Mouse (Mus musculus) ES-Bruce4 (cell line): ENCODE data around the gene Mchr1. TPM values are rescaled to one million over a fixed set of nuclear protein-coding genes. Genes with fewer than 3 reads are reported as not detected.
A peak's percentile ranks its signal among the peaks of the same experiment; 100 is the strongest.

Experiments
- H3K27ac ChIP-seq: 2 replicates; pipeline ENCODE4 v1.5.1; 2012; ENCODE audit warnings: low read length, inconsistent platforms; ENCODE audit not compliant: insufficient read depth
- H3K27me3 ChIP-seq: 2 replicates; pipeline ENCODE4 v1.6.1; 2012; ENCODE audit warnings: mild to moderate bottlenecking, low read length, inconsistent platforms; ENCODE audit not compliant: control insufficient read depth, poor library complexity, insufficient read depth, severe bottlenecking
- H3K36me3 ChIP-seq: 2 replicates; pipeline ENCODE4 v1.6.1; 2012; ENCODE audit warnings: inconsistent platforms, mild to moderate bottlenecking, low read length, moderate library complexity; ENCODE audit not compliant: control insufficient read depth, poor library complexity, insufficient read depth, severe bottlenecking
- H3K4me1 ChIP-seq: one replicate; pipeline ENCODE4 v1.8.1; 2011; ENCODE audit warnings: low read length; ENCODE audit not compliant: control insufficient read depth, insufficient read depth
- H3K4me3 ChIP-seq: 2 replicates; pipeline ENCODE4 v1.5.1; 2011; ENCODE audit warnings: low read depth, mild to moderate bottlenecking, low read length
- H3K9ac ChIP-seq: 2 replicates; pipeline ENCODE4 v1.6.1; 2012; ENCODE audit warnings: low read depth, mild to moderate bottlenecking, inconsistent platforms; ENCODE audit not compliant: poor library complexity, severe bottlenecking
- H3K9me3 ChIP-seq: replicated peaks from 2 replicates; pipeline ENCODE4 v1.6.1; 2012; ENCODE audit warnings: mild to moderate bottlenecking, low read length, inconsistent platforms; ENCODE audit not compliant: control insufficient read depth, poor library complexity, insufficient read depth, severe bottlenecking
- CTCF ChIP-seq: IDR thresholded peaks from one replicate; pipeline ENCODE4 v1.8.1; 2011; ENCODE audit warnings: low read depth, low read length
- EP300 ChIP-seq: IDR thresholded peaks from 2 replicates; pipeline ENCODE4 v1.6.1; 2011; ENCODE audit warnings: low read depth, low read length; ENCODE audit not compliant: insufficient read depth
- POLR2A ChIP-seq: IDR thresholded peaks from one replicate; pipeline ENCODE4 v1.8.1; 2011; ENCODE audit warnings: low read length; ENCODE audit not compliant: insufficient read depth
- polyA plus RNA-seq: library from polyadenylated mRNA; stranded (reverse); fragments of >200 nt; gene quantifications from 2 replicates; pipeline ENCODE4 v1.2.4, GENCODE M21; 2011; ENCODE audit warnings: low read depth; ENCODE audit not compliant: missing spikeins, insufficient read depth, insufficient read length

Gene Mchr1
- polyA plus RNA-seq, 1 experiment: not detected

DNA sequence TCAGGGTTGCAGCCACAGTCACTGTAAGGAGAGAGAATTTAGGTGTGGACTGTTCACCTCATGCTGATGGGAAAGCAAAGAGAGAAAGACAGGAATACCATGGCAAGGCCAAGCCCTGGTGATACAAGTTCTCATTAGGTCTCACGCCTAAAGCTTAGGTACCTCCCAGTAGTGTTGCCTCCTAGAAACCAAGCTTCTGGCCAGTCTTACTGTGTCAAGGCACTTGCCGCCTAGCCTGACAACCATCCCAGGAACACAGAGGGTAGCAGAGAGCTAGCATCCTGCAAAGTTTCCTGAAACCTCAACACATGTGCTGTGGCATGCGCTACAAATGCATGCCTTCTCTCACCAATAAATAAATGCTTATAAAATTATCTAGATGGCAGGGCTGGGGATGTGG lies 11.6 kb downstream of the Mchr1 start:
- Histone ChIP-seq H3K9ac (no peak overlapping the region), H3K36me3 (no peaks in the 10 kb centered on the region), H3K4me3 (no peak overlapping the region), H3K27ac (no peak overlapping the region), H3K4me1 (no peaks in the 10 kb centered on the region), H3K27me3 (no peaks in the 10 kb centered on the region), H3K9me3 (no peaks in the 10 kb centered on the region)
- TF ChIP-seq EP300 (no peak), POLR2A (no peak), CTCF (no peak)

DNA sequence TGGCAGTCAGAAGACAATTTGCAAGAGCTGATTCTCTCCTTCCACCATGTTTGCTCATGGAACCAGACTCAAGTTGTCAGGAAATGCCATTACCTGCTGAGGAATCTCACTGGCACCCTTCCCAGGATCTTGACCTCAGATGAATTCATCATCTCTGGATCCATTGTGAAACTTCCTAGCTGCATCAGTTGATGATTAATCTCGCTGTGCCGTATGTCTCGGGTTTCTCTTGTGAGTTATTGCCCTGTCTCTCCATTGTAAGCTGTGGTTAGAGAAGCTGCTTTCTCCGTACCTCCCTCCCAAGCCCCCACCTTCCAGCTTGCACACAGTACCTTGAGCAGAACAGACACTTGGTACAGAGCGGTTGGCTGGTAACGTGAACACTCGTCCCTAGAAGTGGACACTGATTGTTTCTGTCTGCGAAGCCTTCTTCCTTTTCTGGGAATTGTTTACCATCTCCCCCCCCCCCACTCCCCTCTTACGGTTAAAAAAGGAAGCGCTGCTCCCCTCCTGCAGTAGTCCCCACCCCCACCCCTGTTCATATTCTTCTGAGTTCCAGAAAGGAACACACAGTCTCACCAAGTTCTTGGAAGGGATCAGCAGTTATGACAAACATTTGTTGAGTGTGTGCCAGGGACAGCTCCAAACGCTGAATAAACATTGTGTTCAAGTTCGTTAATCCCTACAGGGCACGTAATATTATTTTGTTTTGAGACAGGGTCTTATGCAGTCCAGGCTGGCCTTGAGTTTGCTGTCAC lies 12.5 kb downstream of the Mchr1 start:
- H3K4me3 ChIP-seq: no peak overlapping the region

GRCm38 (mm10) chr15:81248341-81248679 lies 13.0 kb downstream of the Mchr1 start:
- Histone ChIP-seq H3K4me1 (no peaks in the 10 kb centered on the region), H3K4me3 (no peak overlapping the region), H3K27ac (no peak overlapping the region), H3K36me3 (no peaks in the 10 kb centered on the region), H3K27me3 (no peaks in the 10 kb centered on the region), H3K9ac (no peak overlapping the region), H3K9me3 (no peaks in the 10 kb centered on the region)
- no peak for TF ChIP-seq CTCF

More for the DNA sequence above, 12.5 kb downstream of the Mchr1 start:
- TF ChIP-seq POLR2A: no peak
- no peak for TF ChIP-seq CTCF
- TF ChIP-seq EP300: no peak
- no peaks in the 10 kb centered on the region for H3K4me1 ChIP-seq
- H3K36me3 ChIP-seq: no peaks in the 10 kb centered on the region
- H3K27ac ChIP-seq: no peak overlapping the region
- H3K27me3 ChIP-seq: no peaks in the 10 kb centered on the region
- H3K9me3 ChIP-seq: no peaks in the 10 kb centered on the region
- no peak overlapping the region for H3K9ac ChIP-seq

- Histone ChIP-seq H3K36me3 (no peaks in the 10 kb centered on the region), H3K4me3 (no peak overlapping the region), H3K27me3 (no peaks in the 10 kb centered on the region), H3K9me3 (no peaks in the 10 kb centered on the region), H3K9ac (no peak overlapping the region), H3K4me1 (no peaks in the 10 kb centered on the region), H3K27ac (no peak overlapping the region)
- no peak for TF ChIP-seq EP300
- TF ChIP-seq CTCF: no peak
- TF ChIP-seq POLR2A: no peak
Measured at GRCm38 (mm10) chr15:81248951-81249579, 13.8 kb downstream of the Mchr1 start.

GRCm38 (mm10) chr15:81252626-81253174 lies 17.4 kb downstream of the Mchr1 start:
- TF ChIP-seq CTCF (no peak), EP300 (no peak), POLR2A (no peak)
- Histone ChIP-seq H3K9ac (no peak overlapping the region), H3K36me3 (no peaks in the 10 kb centered on the region), H3K27me3 (no peaks in the 10 kb centered on the region), H3K27ac (no peak overlapping the region), H3K4me3 (no peak overlapping the region), H3K4me1 (peaks cover 2% of the 10 kb centered on the region), H3K9me3 (no peaks in the 10 kb centered on the region)

GRCm38 (mm10) chr15:81253585-81253984 lies 18.3 kb downstream of the Mchr1 start:
- no peaks in the 10 kb centered on the region for H3K27me3 ChIP-seq
- peaks cover 2% of the 10 kb centered on the region for H3K4me1 ChIP-seq
- H3K27ac ChIP-seq: no peak overlapping the region
- H3K36me3 ChIP-seq: no peaks in the 10 kb centered on the region
- H3K9me3 ChIP-seq: no peaks in the 10 kb centered on the region
- H3K9ac ChIP-seq: no peak overlapping the region
- H3K4me3 ChIP-seq: no peak overlapping the region
- TF ChIP-seq CTCF (peak; percentile 2), EP300 (no peak), POLR2A (no peak)
